Mouse (Mus musculus) embryonic facial prominence, embryonic 11.5 days (tissue): ENCODE data around the gene Med12l. TPM values are rescaled to one million over a fixed set of nuclear protein-coding genes. Genes with fewer than 3 reads are reported as not detected.
A peak's percentile ranks its signal among the peaks of the same experiment; 100 is the strongest.

Experiments used
- ATAC-seq: fragments of 200-750 bp; cut with Nextera tagmentation; replicated peaks from 2 replicates; pipeline ENCODE4 v1.8.0; 2017; ENCODE audit warnings: low read depth; ENCODE audit not compliant: insufficient number of reproducible peaks, low FRiP score, low TSS enrichment
- DNase-seq: peaks from one replicate; pipeline ENCODE4 v3.0.0-alpha.2; 2015; ENCODE audit warnings: low spot score
- H3K27ac ChIP-seq: fragments of 300-500 bp; sonication (generic); replicated peaks from 2 replicates; pipeline ENCODE4 v1.5.1; 2014; ENCODE audit warnings: mild to moderate bottlenecking, low read depth, low read length, control low read depth
- H3K27me3 ChIP-seq: fragments of 300-500 bp; sonication (generic); 2 replicates; pipeline ENCODE4 v1.6.1; 2014; ENCODE audit warnings: mild to moderate bottlenecking, low read length, moderate library complexity, mixed read lengths; ENCODE audit not compliant: control insufficient read depth, insufficient read depth
- H3K36me3 ChIP-seq: fragments of 300-500 bp; sonication (generic); replicated peaks from 2 replicates; pipeline ENCODE4 v1.6.1; 2014; ENCODE audit warnings: low read depth, mild to moderate bottlenecking, low read length, moderate library complexity, mixed read lengths; ENCODE audit not compliant: control insufficient read depth, insufficient read depth
- H3K4me1 ChIP-seq: fragments of 300-500 bp; sonication (generic); 2 replicates; pipeline ENCODE4 v1.6.1; 2014; ENCODE audit warnings: low read length, mixed read lengths; ENCODE audit not compliant: control insufficient read depth, insufficient read depth
- H3K4me2 ChIP-seq: fragments of 300-500 bp; sonication (generic); 2 replicates; pipeline ENCODE4 v1.6.1; 2014; ENCODE audit warnings: low read depth, mild to moderate bottlenecking, control low read depth, low read length, moderate library complexity
- H3K4me3 ChIP-seq: fragments of 300-500 bp; sonication (generic); 2 replicates; pipeline ENCODE4 v1.5.1; 2014; ENCODE audit warnings: low read depth, low read length, control low read depth
- H3K9ac ChIP-seq: fragments of 300-500 bp; sonication (generic); replicated peaks from 2 replicates; pipeline ENCODE4 v1.6.1; 2014; ENCODE audit warnings: mild to moderate bottlenecking, control low read depth, low read length
- H3K9me3 ChIP-seq: fragments of 300-500 bp; sonication (generic); replicated peaks from 2 replicates; pipeline ENCODE4 v1.6.1; 2016; ENCODE audit warnings: mild to moderate bottlenecking, low read length, inconsistent platforms, mixed read lengths; ENCODE audit not compliant: control insufficient read depth
- WGBS: fragments of 180-500 bp; shearing (Covaris S2); extraction: QIAGEN DNeasy Blood & Tissue Kit; methylation state at CpG from one replicate; pipeline ENCODE4 v1.1.7; 2014; 5-methylcytosine and 5-hydroxymethylcytosine counted together
- polyA plus RNA-seq: library from polyadenylated mRNA; unstranded; fragments of >200 nt; fragmentation: Nextera tagmentation; extraction: Ambion mirVana; gene quantifications from 2 replicates; pipeline ENCODE4 v1.2.1, GENCODE M21; 2014

Gene Med12l
- polyA plus RNA-seq, 1 experiment from 2014 or later, result 2.2 TPM

- no peaks in the 10 kb centered on the region for H3K9me3 ChIP-seq
- H3K27me3 ChIP-seq, result no peaks in the 10 kb centered on the region
Observed at GRCm38 (mm10) chr3:59230912-59231311, 225.3 kb downstream of the Med12l start.

GRCm38 (mm10) chr3:59234878-59235277, 229.3 kb downstream of the Med12l start:
- H3K4me2 ChIP-seq, result no peak overlapping the region
- no peaks in the 10 kb centered on the region for H3K4me1 ChIP-seq
- DNase-seq (no peak), ATAC-seq (no peak)
- H3K9me3 ChIP-seq, result no peaks in the 10 kb centered on the region
- H3K36me3 ChIP-seq, result no peaks in the 10 kb centered on the region
- 65% methylated on average over 5 of the region's 5 CpGs for WGBS
- H3K9ac ChIP-seq, result no peak overlapping the region
- H3K27me3 ChIP-seq, result no peaks in the 10 kb centered on the region
- H3K4me3 ChIP-seq, result no peak overlapping the region
- H3K27ac ChIP-seq, result no peak overlapping the region

More at GRCm38 (mm10) chr3:59230912-59231311, 225.3 kb downstream of the Med12l start:
- DNase-seq (peak; percentile 5), ATAC-seq (no peak)
- Histone ChIP-seq H3K4me3 (no peak overlapping the region), H3K4me2 (no peak overlapping the region), H3K27ac (no peak overlapping the region), H3K36me3 (no peaks in the 10 kb centered on the region), H3K4me1 (no peaks in the 10 kb centered on the region), H3K9ac (no peak overlapping the region)
- WGBS, result 78% methylated on average over 3 of the region's 3 CpGs

GRCm38 (mm10) chr3:59243384-59243783, 237.8 kb downstream of the Med12l start:
- Histone ChIP-seq H3K27me3 (no peaks in the 10 kb centered on the region), H3K4me3 (no peak overlapping the region), H3K4me2 (no peak overlapping the region), H3K27ac (no peak overlapping the region), H3K9ac (no peak overlapping the region), H3K36me3 (no peaks in the 10 kb centered on the region), H3K4me1 (no peaks in the 10 kb centered on the region), H3K9me3 (no peaks in the 10 kb centered on the region)
- WGBS, result 78% methylated on average over 6 of the region's 6 CpGs
- no peak for DNase-seq
- no peak for ATAC-seq

- WGBS, result 84% methylated on average over 6 of the region's 6 CpGs
Observed at GRCm38 (mm10) chr3:59248031-59248430, 242.4 kb downstream of the Med12l start.

GRCm38 (mm10) chr3:59250454-59250853, 244.8 kb downstream of the Med12l start:
- WGBS, result 95% methylated on average over 1 of the region's 1 CpGs

More at GRCm38 (mm10) chr3:59248031-59248430, 242.4 kb downstream of the Med12l start:
- ATAC-seq (no peak), DNase-seq (no peak)
- Histone ChIP-seq H3K27ac (no peak overlapping the region), H3K27me3 (no peaks in the 10 kb centered on the region), H3K9me3 (no peaks in the 10 kb centered on the region), H3K4me1 (no peaks in the 10 kb centered on the region), H3K4me3 (no peak overlapping the region), H3K9ac (no peak overlapping the region), H3K36me3 (no peaks in the 10 kb centered on the region), H3K4me2 (no peak overlapping the region)

GRCm38 (mm10) chr3:59257740-59258664, 252.4 kb downstream of the Med12l start:
- no peak for ATAC-seq
- H3K9ac ChIP-seq, result no peak overlapping the region
- no peaks in the 10 kb centered on the region for H3K27me3 ChIP-seq
- no peak overlapping the region for H3K27ac ChIP-seq
- no peak overlapping the region for H3K4me2 ChIP-seq
- no peaks in the 10 kb centered on the region for H3K9me3 ChIP-seq
- DNase-seq, result peak; percentile 53
- no peaks in the 10 kb centered on the region for H3K36me3 ChIP-seq
- no peak overlapping the region for H3K4me3 ChIP-seq
- H3K4me1 ChIP-seq, result no peaks in the 10 kb centered on the region
- WGBS, result 64% methylated on average over 20 of the region's 20 CpGs

More at GRCm38 (mm10) chr3:59250454-59250853, 244.8 kb downstream of the Med12l start:
- ATAC-seq, result no peak
- no peak overlapping the region for H3K4me3 ChIP-seq
- no peaks in the 10 kb centered on the region for H3K36me3 ChIP-seq
- H3K27me3 ChIP-seq, result no peaks in the 10 kb centered on the region
- H3K9me3 ChIP-seq, result no peaks in the 10 kb centered on the region
- DNase-seq, result no peak
- H3K9ac ChIP-seq, result no peak overlapping the region
- no peak overlapping the region for H3K27ac ChIP-seq
- no peak overlapping the region for H3K4me2 ChIP-seq
- no peaks in the 10 kb centered on the region for H3K4me1 ChIP-seq

GRCm38 (mm10) chr3:59260745-59261144, 255.1 kb downstream of the Med12l start:
- no peaks in the 10 kb centered on the region for H3K36me3 ChIP-seq
- no peaks in the 10 kb centered on the region for H3K9me3 ChIP-seq
- no peak for ATAC-seq
- no peak for DNase-seq
- H3K4me3 ChIP-seq, result no peak overlapping the region
- no peaks in the 10 kb centered on the region for H3K4me1 ChIP-seq
- no peak overlapping the region for H3K4me2 ChIP-seq
- no peak overlapping the region for H3K9ac ChIP-seq
- H3K27me3 ChIP-seq, result no peaks in the 10 kb centered on the region
- H3K27ac ChIP-seq, result no peak overlapping the region
- WGBS, result 53% methylated on average over 5 of the region's 5 CpGs

- 58% methylated on average over 9 of the region's 9 CpGs for WGBS
- Histone ChIP-seq H3K9me3 (no peaks in the 10 kb centered on the region), H3K4me3 (no peak overlapping the region), H3K4me1 (no peaks in the 10 kb centered on the region), H3K36me3 (no peaks in the 10 kb centered on the region), H3K4me2 (no peak overlapping the region), H3K9ac (no peak overlapping the region), H3K27me3 (no peaks in the 10 kb centered on the region), H3K27ac (no peak overlapping the region)
- ATAC-seq (no peak), DNase-seq (peak; percentile 11)
Observed at GRCm38 (mm10) chr3:59261709-59262472, 256.3 kb downstream of the Med12l start.
